Mouse (Mus musculus) lung, adult 2 months (tissue): ENCODE measurements around the gene Lelp1.

Experiments
- CTCF ChIP-seq: fragments of 200-500 bp; IDR thresholded peaks from 2 replicates; pipeline ENCODE4 v1.5.1; 2011; ENCODE audit warnings: mild to moderate bottlenecking, low read length, control low read depth; ENCODE audit not compliant: insufficient read depth
- POLR2A ChIP-seq: fragments of 200-500 bp; IDR thresholded peaks from 2 replicates; pipeline ENCODE4 v1.6.1; 2011; ENCODE audit warnings: low read depth, mild to moderate bottlenecking, control low read depth, low read length, borderline replicate concordance; ENCODE audit errors: extremely low read depth

DNA sequence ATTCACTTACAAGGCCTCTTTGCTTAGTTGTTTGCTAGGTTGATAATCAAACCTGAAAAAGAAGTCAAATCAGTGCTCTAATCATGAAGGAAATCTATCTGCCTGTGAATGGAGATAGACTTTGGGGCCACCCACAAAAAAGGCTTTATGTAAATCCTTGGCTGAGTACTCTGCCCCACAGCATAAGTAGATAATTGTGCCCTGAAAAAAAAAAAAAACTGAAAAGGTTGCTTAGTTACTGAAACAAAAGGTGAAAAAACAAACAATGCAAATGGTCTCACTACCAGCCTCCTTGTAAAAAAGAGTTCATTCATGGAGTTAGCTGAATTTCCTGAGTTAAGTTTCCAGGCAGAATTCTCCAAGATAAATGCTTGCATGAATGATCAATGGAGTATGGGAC is 31.8 kb downstream of the Lelp1 start:
- TF ChIP-seq CTCF = no peak
- no peak for TF ChIP-seq POLR2A
